Mouse (Mus musculus) kidney, embryonic 16.5 days (tissue): ENCODE measurements at regions not wholly inside any gene's neighbourhood (a gene's known extent, or its start where the extent isn't known, plus 50 kb on each side); places are given as distances from the start of the nearest gene placed in this dataset.

Experiments used
- ATAC-seq: fragments of 200-750 bp; cut with Nextera tagmentation; 2 replicates; pipeline ENCODE4 v1.8.0; 2017; ENCODE audit warnings: moderate TSS enrichment; ENCODE audit not compliant: low FRiP score, low TSS enrichment
- H3K27ac ChIP-seq: fragments of 300-500 bp; sonication (generic); 2 replicates; pipeline ENCODE4 v1.5.1; 2014; ENCODE audit warnings: low read length
- H3K27me3 ChIP-seq: fragments of 300-500 bp; sonication (generic); 2 replicates; pipeline ENCODE4 v1.6.1; 2014; ENCODE audit warnings: low read length, control low read depth, mixed read lengths; ENCODE audit not compliant: insufficient read depth
- H3K36me3 ChIP-seq: fragments of 300-500 bp; sonication (generic); 2 replicates; pipeline ENCODE4 v1.6.1; 2014; ENCODE audit warnings: low read length, control low read depth, mixed read lengths; ENCODE audit not compliant: insufficient read depth
- H3K4me1 ChIP-seq: fragments of 300-500 bp; sonication (generic); 2 replicates; pipeline ENCODE4 v1.6.1; 2014; ENCODE audit warnings: low read length, control low read depth, mixed read lengths; ENCODE audit not compliant: insufficient read depth
- H3K4me2 ChIP-seq: fragments of 300-500 bp; sonication (generic); replicated peaks from 2 replicates; pipeline ENCODE4 v1.6.1; 2014; ENCODE audit warnings: low read depth, low read length
- H3K4me3 ChIP-seq: fragments of 300-500 bp; sonication (generic); 2 replicates; pipeline ENCODE4 v1.5.1; 2014; ENCODE audit warnings: mild to moderate bottlenecking, low read length
- H3K9ac ChIP-seq: fragments of 300-500 bp; sonication (generic); replicated peaks from 2 replicates; pipeline ENCODE4 v1.6.1; 2014; ENCODE audit warnings: low read length
- H3K9me3 ChIP-seq: fragments of 300-500 bp; sonication (generic); 2 replicates; pipeline ENCODE4 v1.6.1; 2016; ENCODE audit warnings: low read length, control low read depth
- WGBS: fragments of 180-500 bp; shearing (Covaris S2); extraction: QIAGEN DNeasy Blood & Tissue Kit; methylation state at CpG from one replicate; pipeline ENCODE4 v1.1.7; 2014; 5-methylcytosine and 5-hydroxymethylcytosine counted together

GRCm38 (mm10) chr4:30011386-30012135 is 1198.6 kb downstream of the Epha7 start:
- Histone ChIP-seq H3K4me3 (no peak overlapping the region), H3K27me3 (no peaks in the 10 kb centered on the region), H3K4me1 (no peaks in the 10 kb centered on the region), H3K36me3 (no peaks in the 10 kb centered on the region), H3K4me2 (no peak overlapping the region), H3K9ac (no peak overlapping the region), H3K27ac (no peak overlapping the region), H3K9me3 (no peaks in the 10 kb centered on the region)
- 73% methylated on average over 5 of the region's 5 CpGs for WGBS
- no peak for ATAC-seq

GRCm38 (mm10) chr4:30039424-30040172 is 1226.7 kb downstream of the Epha7 start:
- no peak for ATAC-seq
- H3K4me2 ChIP-seq = no peak overlapping the region
- H3K4me3 ChIP-seq = no peak overlapping the region
- H3K27me3 ChIP-seq = no peaks in the 10 kb centered on the region
- WGBS = 80% methylated on average over 5 of the region's 5 CpGs
- H3K9ac ChIP-seq = no peak overlapping the region
- no peaks in the 10 kb centered on the region for H3K4me1 ChIP-seq
- no peak overlapping the region for H3K27ac ChIP-seq
- no peaks in the 10 kb centered on the region for H3K36me3 ChIP-seq
- no peaks in the 10 kb centered on the region for H3K9me3 ChIP-seq

GRCm38 (mm10) chr4:30064987-30065386 is 1252.1 kb downstream of the Epha7 start:
- Histone ChIP-seq H3K4me2 (no peak overlapping the region), H3K27me3 (no peaks in the 10 kb centered on the region), H3K4me1 (no peaks in the 10 kb centered on the region), H3K9me3 (no peaks in the 10 kb centered on the region), H3K4me3 (no peak overlapping the region), H3K27ac (no peak overlapping the region), H3K9ac (no peak overlapping the region), H3K36me3 (no peaks in the 10 kb centered on the region)
- WGBS = 70% methylated on average over 3 of the region's 3 CpGs
- 0 out of 2 replicates have a peak, but pooled peaks have one; percentile 19 for ATAC-seq

GRCm38 (mm10) chr4:30099166-30099565 is 1286.2 kb downstream of the Epha7 start:
- 87% methylated on average over 2 of the region's 2 CpGs for WGBS
- no peak overlapping the region for H3K9ac ChIP-seq
- no peaks in the 10 kb centered on the region for H3K27me3 ChIP-seq
- H3K4me3 ChIP-seq = no peak overlapping the region
- H3K4me2 ChIP-seq = no peak overlapping the region
- no peaks in the 10 kb centered on the region for H3K9me3 ChIP-seq
- ATAC-seq = no peak
- no peaks in the 10 kb centered on the region for H3K36me3 ChIP-seq
- no peaks in the 10 kb centered on the region for H3K4me1 ChIP-seq
- H3K27ac ChIP-seq = no peak overlapping the region

- Histone ChIP-seq H3K4me3 (no peak overlapping the region), H3K4me2 (no peak overlapping the region), H3K4me1 (no peaks in the 10 kb centered on the region), H3K9ac (no peak overlapping the region), H3K36me3 (no peaks in the 10 kb centered on the region), H3K27me3 (no peaks in the 10 kb centered on the region), H3K27ac (no peak overlapping the region), H3K9me3 (peaks cover 3% of the 10 kb centered on the region; the same call in 1 of the 2 replicates)
- no peak for ATAC-seq
These were observed 1320.1 kb downstream of the Epha7 start for GRCm38 (mm10) chr4:30133011-30133410.
